Mouse (Mus musculus): Measurements from ENCODE around the gene Ptpn1. TPM values are rescaled to one million over a fixed set of nuclear protein-coding genes. Genes with fewer than 3 reads are reported as not detected.

Ptpn1 gene
- total and polyA plus RNA-seq, 2 experiments, result 6.5 to 20.2 TPM

DNA sequence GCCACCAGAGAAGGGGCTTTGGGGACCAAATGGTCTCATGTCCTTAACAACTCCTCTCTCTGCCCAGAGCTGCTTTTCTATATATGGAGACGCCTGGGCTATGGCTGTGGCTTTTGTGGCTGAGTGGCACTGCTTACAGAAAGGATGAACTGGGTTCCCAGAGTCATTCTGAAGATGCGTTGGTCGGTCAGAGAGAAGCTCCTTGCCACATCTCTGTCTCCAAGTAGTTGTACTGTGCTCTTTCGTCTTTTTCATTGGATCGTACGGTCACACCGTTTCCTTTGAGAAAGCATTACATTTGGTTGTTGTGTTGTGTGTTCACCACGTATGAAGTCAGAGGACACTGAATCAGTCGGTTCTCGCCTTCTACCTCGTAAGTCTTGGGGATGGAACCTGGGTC is 8.8 kb downstream of the Ptpn1 start:
- Histone ChIP-seq H3K4me3 (ENCODE audit: insufficient read depth, low read depth, low read length) (no peak overlapping the region), H3K36me3 (ENCODE audit: control insufficient read depth, insufficient read depth, low read length) (no peaks in the 10 kb centered on the region), H3K27me3 (ENCODE audit: control insufficient read depth, insufficient read depth, low read length) (no peaks in the 10 kb centered on the region), H3K4me1 (ENCODE audit: control insufficient read depth, insufficient read depth, low read length) (peaks cover 28% of the 10 kb centered on the region), H3K9ac (ENCODE audit: low read depth, low read length) (no peak overlapping the region), H3K79me2 (ENCODE audit: control insufficient read depth, insufficient read depth, low read length) (peaks cover 55% of the 10 kb centered on the region), H3K27ac (replicated peaks; ENCODE audit: insufficient read depth, low read depth, low read length) (no peak overlapping the region)
- TF ChIP-seq POLR2A (IDR thresholded peaks at IDR 0.05; ENCODE audit: extremely low read depth, insufficient read depth, low read length), result no peak
- no peak for TF ChIP-seq CTCF (IDR thresholded peaks at IDR 0.05; ENCODE audit: low read depth, low read length)
- no peak for DNase-seq (ENCODE audit: extremely low read depth, low read depth, low spot score)
- 90% methylated on average over 11 of the region's 11 CpGs for WGBS

GRCm38 (mm10) chr2:167941320-167941719 is 9.5 kb downstream of the Ptpn1 start:
- WGBS, result 89% methylated on average over 4 of the region's 4 CpGs
- Histone ChIP-seq H3K4me3 (ENCODE audit: insufficient read depth, low read depth, low read length) (no peak overlapping the region), H3K4me1 (ENCODE audit: control insufficient read depth, insufficient read depth, low read length) (peaks cover 28% of the 10 kb centered on the region), H3K36me3 (ENCODE audit: control insufficient read depth, insufficient read depth, low read length) (no peaks in the 10 kb centered on the region), H3K27ac (replicated peaks; ENCODE audit: insufficient read depth, low read depth, low read length) (no peak overlapping the region), H3K27me3 (ENCODE audit: control insufficient read depth, insufficient read depth, low read length) (no peaks in the 10 kb centered on the region), H3K79me2 (ENCODE audit: control insufficient read depth, insufficient read depth, low read length) (peaks cover 55% of the 10 kb centered on the region), H3K9ac (ENCODE audit: low read depth, low read length) (no peak overlapping the region)
- TF ChIP-seq POLR2A (IDR thresholded peaks at IDR 0.05; ENCODE audit: extremely low read depth, insufficient read depth, low read length) (no peak), CTCF (IDR thresholded peaks at IDR 0.05; ENCODE audit: low read depth, low read length) (no peak)
- no peak for DNase-seq (ENCODE audit: extremely low read depth, low read depth, low spot score)

DNA sequence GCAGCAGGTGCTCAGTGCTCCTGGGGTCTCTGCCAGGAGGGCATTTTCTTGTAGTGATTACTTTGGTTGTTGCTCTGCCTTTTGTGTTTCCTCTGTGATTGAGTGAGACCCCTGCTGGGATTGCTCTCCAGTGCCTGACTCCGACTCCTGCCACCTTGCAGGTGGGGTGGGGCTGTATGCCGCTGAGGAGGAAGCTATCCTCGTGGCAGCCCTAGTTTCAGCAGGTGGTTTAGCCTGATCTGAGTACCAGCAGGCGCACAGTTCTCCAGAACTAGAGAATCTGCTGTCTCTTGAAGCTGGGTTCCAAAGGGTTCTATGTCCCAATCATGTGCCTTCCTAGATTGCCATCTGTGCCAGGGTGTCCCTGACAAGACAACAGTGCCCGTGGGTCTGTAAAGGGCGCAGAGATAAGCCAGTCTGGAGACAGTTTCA is 9.9 kb downstream of the Ptpn1 start:
- peak; percentile 42 for DNase-seq (ENCODE audit: extremely low read depth, low read depth, low spot score)
- Histone ChIP-seq H3K9ac (ENCODE audit: low read depth, low read length) (no peak overlapping the region), H3K27ac (replicated peaks; ENCODE audit: insufficient read depth, low read depth, low read length) (no peak overlapping the region), H3K27me3 (ENCODE audit: control insufficient read depth, insufficient read depth, low read length) (no peaks in the 10 kb centered on the region), H3K79me2 (ENCODE audit: control insufficient read depth, insufficient read depth, low read length) (peaks cover 55% of the 10 kb centered on the region), H3K4me3 (ENCODE audit: insufficient read depth, low read depth, low read length) (no peak overlapping the region), H3K4me1 (ENCODE audit: control insufficient read depth, insufficient read depth, low read length) (peaks cover 28% of the 10 kb centered on the region), H3K36me3 (ENCODE audit: control insufficient read depth, insufficient read depth, low read length) (no peaks in the 10 kb centered on the region)
- 54% methylated on average over 6 of the region's 6 CpGs for WGBS
- TF ChIP-seq POLR2A (IDR thresholded peaks at IDR 0.05; ENCODE audit: extremely low read depth, insufficient read depth, low read length) (no peak), CTCF (IDR thresholded peaks at IDR 0.05; ENCODE audit: low read depth, low read length) (no peak)

- no peaks in the 10 kb centered on the region for H3K27me3 ChIP-seq (ENCODE audit: control insufficient read depth, insufficient read depth, low read length)
- TF ChIP-seq CTCF (IDR thresholded peaks at IDR 0.05; ENCODE audit: low read depth, low read length) (no peak), POLR2A (IDR thresholded peaks at IDR 0.05; ENCODE audit: extremely low read depth, insufficient read depth, low read length) (no peak)
- H3K79me2 ChIP-seq (ENCODE audit: control insufficient read depth, insufficient read depth, low read length), result peaks cover 49% of the 10 kb centered on the region
- no peak overlapping the region for H3K9ac ChIP-seq (ENCODE audit: low read depth, low read length)
- 30% methylated on average over 8 of the region's 8 CpGs for WGBS
- no peaks in the 10 kb centered on the region for H3K36me3 ChIP-seq (ENCODE audit: control insufficient read depth, insufficient read depth, low read length)
- DNase-seq (ENCODE audit: extremely low read depth, low read depth, low spot score), result peak; percentile 60
- H3K4me3 ChIP-seq (ENCODE audit: insufficient read depth, low read depth, low read length), result no peak overlapping the region
- no peak overlapping the region for H3K27ac ChIP-seq (replicated peaks; ENCODE audit: insufficient read depth, low read depth, low read length)
- H3K4me1 ChIP-seq (ENCODE audit: control insufficient read depth, insufficient read depth, low read length), result peaks cover 28% of the 10 kb centered on the region
These were observed 10.5 kb downstream of the Ptpn1 start for GRCm38 (mm10) chr2:167942199-167942925.

DNA sequence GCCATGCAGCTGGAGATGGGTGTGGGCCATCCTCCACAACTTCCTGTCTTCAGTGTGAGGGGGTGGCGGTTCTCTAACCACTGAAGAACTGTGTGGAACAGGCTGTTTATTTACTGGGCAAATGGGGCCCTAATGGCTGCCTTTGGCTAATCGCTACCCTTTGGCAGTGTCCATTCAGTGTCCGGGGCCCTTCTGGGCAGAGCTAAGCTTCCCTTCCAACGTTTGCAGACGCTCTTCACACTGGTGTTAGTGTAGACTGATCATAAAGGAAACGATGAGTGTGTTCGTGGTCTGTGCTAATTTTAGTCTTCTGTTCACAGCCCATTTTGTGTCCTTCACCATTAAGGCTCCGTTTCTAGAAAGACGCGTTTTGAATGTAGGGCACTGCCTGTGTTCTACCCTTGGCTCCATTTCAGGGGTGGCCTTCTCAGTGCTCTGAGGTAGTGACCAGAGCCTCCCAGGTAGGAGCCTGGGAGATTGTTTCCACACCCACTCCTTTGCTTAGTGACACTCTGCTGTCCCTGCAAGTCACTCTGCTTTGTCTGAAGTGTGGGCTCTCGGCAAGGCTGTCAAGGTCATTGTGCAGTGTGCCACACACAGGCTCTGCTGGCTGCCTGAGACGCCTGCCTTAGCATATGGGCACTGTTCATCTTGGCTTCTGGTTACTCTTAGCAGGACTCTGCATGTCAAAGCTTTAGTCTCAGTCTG is 11.2 kb downstream of the Ptpn1 start:
- no peak overlapping the region for H3K4me3 ChIP-seq (ENCODE audit: insufficient read depth, low read depth, low read length)
- WGBS, result 60% methylated on average over 12 of the region's 12 CpGs

DNA sequence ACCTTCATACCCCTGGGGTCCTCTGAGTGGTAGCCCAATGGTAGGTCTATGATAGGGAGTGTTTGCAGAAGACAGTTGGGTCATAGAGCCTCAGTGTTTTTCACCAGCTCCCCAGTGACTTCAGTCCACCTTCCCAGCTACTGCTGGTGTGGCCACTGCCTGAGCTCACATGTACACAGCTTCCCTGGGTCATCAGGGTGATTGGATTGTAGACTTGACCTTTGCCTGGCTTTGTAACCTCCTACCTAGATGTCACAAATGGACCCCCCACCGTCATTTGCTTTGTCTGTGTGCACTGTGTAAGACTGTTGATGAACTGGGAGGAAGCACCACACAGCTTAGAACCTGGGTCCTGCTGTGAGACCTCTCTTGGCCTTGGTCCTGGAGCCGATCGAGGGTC is 12.3 kb downstream of the Ptpn1 start:
- DNase-seq (ENCODE audit: extremely low read depth, low read depth, low spot score), result peak; percentile 59
- Histone ChIP-seq H3K4me1 (ENCODE audit: control insufficient read depth, insufficient read depth, low read length) (peaks cover 31% of the 10 kb centered on the region), H3K4me3 (ENCODE audit: insufficient read depth, low read depth, low read length) (no peak overlapping the region), H3K27ac (replicated peaks; ENCODE audit: insufficient read depth, low read depth, low read length) (peak overlapping the region; percentile 42), H3K27me3 (ENCODE audit: control insufficient read depth, insufficient read depth, low read length) (no peaks in the 10 kb centered on the region), H3K9ac (ENCODE audit: low read depth, low read length) (no peak overlapping the region), H3K79me2 (ENCODE audit: control insufficient read depth, insufficient read depth, low read length) (peaks cover 49% of the 10 kb centered on the region), H3K36me3 (ENCODE audit: control insufficient read depth, insufficient read depth, low read length) (no peaks in the 10 kb centered on the region)
- TF ChIP-seq CTCF (IDR thresholded peaks at IDR 0.05; ENCODE audit: low read depth, low read length), result no peak
- no peak for TF ChIP-seq POLR2A (IDR thresholded peaks at IDR 0.05; ENCODE audit: extremely low read depth, insufficient read depth, low read length)
- WGBS, result 28% methylated on average over 3 of the region's 3 CpGs

More for the DNA sequence above, 11.2 kb downstream of the Ptpn1 start:
- TF ChIP-seq CTCF (IDR thresholded peaks at IDR 0.05; ENCODE audit: low read depth, low read length) (no peak), POLR2A (IDR thresholded peaks at IDR 0.05; ENCODE audit: extremely low read depth, insufficient read depth, low read length) (no peak)
- Histone ChIP-seq H3K4me1 (ENCODE audit: control insufficient read depth, insufficient read depth, low read length) (peaks cover 28% of the 10 kb centered on the region), H3K27ac (replicated peaks; ENCODE audit: insufficient read depth, low read depth, low read length) (no peak overlapping the region), H3K36me3 (ENCODE audit: control insufficient read depth, insufficient read depth, low read length) (no peaks in the 10 kb centered on the region), H3K27me3 (ENCODE audit: control insufficient read depth, insufficient read depth, low read length) (no peaks in the 10 kb centered on the region), H3K79me2 (ENCODE audit: control insufficient read depth, insufficient read depth, low read length) (peaks cover 52% of the 10 kb centered on the region), H3K9ac (ENCODE audit: low read depth, low read length) (no peak overlapping the region)
- DNase-seq (ENCODE audit: extremely low read depth, low read depth, low spot score), result no peak

All from liver, adult 2 months (tissue).